Comparison of ENCODE assay signal across 9 mouse cellular contexts in the genomic region with DNA sequence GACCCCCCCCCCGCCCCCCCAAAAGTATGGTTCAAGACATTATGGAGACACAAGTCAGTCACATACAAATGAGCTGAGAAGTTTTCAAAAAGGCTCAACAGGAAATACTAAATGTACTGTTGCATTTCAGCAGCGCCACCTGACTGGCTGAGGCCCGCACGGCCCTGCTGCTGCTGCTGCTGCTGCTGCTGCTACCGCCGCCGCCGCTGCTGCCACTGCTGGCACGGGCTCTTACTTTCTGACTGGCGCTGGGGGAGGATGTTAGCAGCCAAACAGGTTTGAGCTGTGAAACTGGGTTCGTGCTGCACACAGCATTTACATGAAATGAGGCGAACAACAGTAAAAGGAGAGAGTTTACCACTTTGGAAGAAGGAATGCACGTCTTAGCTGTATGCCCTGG.
DNase-seq lines count a peak whose midpoint lies in the region; ATAC-seq lines count a peak whose summit lies in the region.
"Had no signal": no experiment of that assay in that cellular context is flagged by ENCODE, and none has a peak within 500 bp of the region (broad histone marks: within the 10 kb centered on the region; RNA-seq: fewer than 3 reads in every experiment).

No protein-coding gene starts in this region.

- no peaks in the 10 kb centered on the region for H3K36me3 ChIP-seq in hindbrain, embryonic 16.5 days (ENCODE audit: control insufficient read depth, insufficient read depth, low read length)
- H3K36me3 ChIP-seq in midbrain, embryonic 13.5 days = no peaks in the 10 kb centered on the region

- H3K4me3 ChIP-seq in hindbrain, embryonic 16.5 days (ENCODE audit: low read length) = no peak overlapping the region
- no peak overlapping the region for H3K4me3 ChIP-seq in midbrain, embryonic 13.5 days (replicated peaks)

- no peaks in the 10 kb centered on the region; the same call in 1 of the 2 replicates for H3K4me1 ChIP-seq in hindbrain, embryonic 16.5 days (ENCODE audit: control insufficient read depth, insufficient read depth, low read depth, low read length)
- H3K4me1 ChIP-seq in midbrain, embryonic 13.5 days (replicated peaks) = 0 out of 2 replicates have a peak, but pooled peaks cover 4% of the 10 kb centered on the region

- WGBS in hindbrain, embryonic 16.5 days = 14% methylated on average over 13 of the region's 13 CpGs
- WGBS in midbrain, embryonic 13.5 days = 16% methylated on average over 13 of the region's 13 CpGs

- no peak overlapping the region for H3K27ac ChIP-seq in hindbrain, embryonic 16.5 days (ENCODE audit: low read depth, low read length)
- H3K27ac ChIP-seq in midbrain, embryonic 13.5 days = no peak overlapping the region

- intact Hi-C loops in heart, postnatal 14 days (cut with DNase I) = no loop called here

- no peaks in the 10 kb centered on the region for H3K27me3 ChIP-seq in hindbrain, embryonic 16.5 days (replicated peaks; ENCODE audit: control insufficient read depth, insufficient read depth, low read length)
- H3K27me3 ChIP-seq in midbrain, embryonic 13.5 days = no peaks in the 10 kb centered on the region

- peak; percentile 43 for DNase-seq in heart, adult 11 months
- DNase-seq in heart, postnatal 14 days = no peak
- DNase-seq in embryo, embryonic 10 days (ENCODE audit: low spot score) = peak; percentile 63
- no peak for DNase-seq in adrenal gland, adult 8-10 months
- no peak for DNase-seq in layer of hippocampus, postnatal 36 days
- no peak for DNase-seq in layer of hippocampus, adult 8-10 months (ENCODE audit: low spot score in 2 of 2)
- DNase-seq: adrenal gland, adult 2 months had no signal

- H3K9me3 ChIP-seq in hindbrain, embryonic 16.5 days (ENCODE audit: control insufficient read depth, low read length) = no peaks in the 10 kb centered on the region
- no peaks in the 10 kb centered on the region for H3K9me3 ChIP-seq in midbrain, embryonic 13.5 days

- no peak overlapping the region for H3K9ac ChIP-seq in hindbrain, embryonic 16.5 days (ENCODE audit: low read depth, low read length)
- H3K9ac ChIP-seq in midbrain, embryonic 13.5 days (replicated peaks) = no peak overlapping the region

- H3K4me2 ChIP-seq in hindbrain, embryonic 16.5 days (ENCODE audit: low read length) = peak overlapping the region; percentile 30; the same call in 1 of the 2 replicates
- H3K4me2 ChIP-seq in midbrain, embryonic 13.5 days (replicated peaks) = no peak overlapping the region

- ATAC-seq in hindbrain, embryonic 16.5 days = peak; percentile 52; the same call in 1 of the 2 replicates
- 0 out of 2 replicates have a peak, but pooled peaks have one; percentile 58 for ATAC-seq in midbrain, embryonic 13.5 days

Comparison
In these comparisons a context has a peak if more than half of its experiments do, and no peak if none do; other contexts are left out.
1. DNase-seq: peak in heart, adult 11 months (single experiment) and embryo, embryonic 10 days (single experiment); none in heart, postnatal 14 days (0 of 2), adrenal gland, adult 8-10 months (single experiment), layer of hippocampus, postnatal 36 days (0 of 2) and layer of hippocampus, adult 8-10 months (0 of 2).